Mouse (Mus musculus): ENCODE data around the gene Lap3.

Lap3 gene

GRCm38 (mm10) chr5:45496042-45496441 is 2.9 kb downstream of the Lap3 start:
- no peak for DNase-seq (ENCODE audit: low spot score)

- DNase-seq (ENCODE audit: low spot score): no peak
These were observed 3.3 kb downstream of the Lap3 start for GRCm38 (mm10) chr5:45496479-45496878.

GRCm38 (mm10) chr5:45496930-45497550 is 3.9 kb downstream of the Lap3 start:
- DNase-seq (ENCODE audit: low spot score): no peak

GRCm38 (mm10) chr5:45497564-45497963 is 4.4 kb downstream of the Lap3 start:
- DNase-seq (ENCODE audit: low spot score): no peak

- no peak for DNase-seq (ENCODE audit: low spot score)
These were observed 16.9 kb downstream of the Lap3 start for GRCm38 (mm10) chr5:45510071-45510470.

- no peak for DNase-seq (ENCODE audit: low spot score)
These were observed 19.7 kb downstream of the Lap3 start for GRCm38 (mm10) chr5:45512908-45513307.

GRCm38 (mm10) chr5:45513511-45513910 is 20.3 kb downstream of the Lap3 start:
- DNase-seq (ENCODE audit: low spot score): no peak

- DNase-seq (ENCODE audit: low spot score): no peak
These were observed 21.4 kb downstream of the Lap3 start for GRCm38 (mm10) chr5:45514599-45514998.

- DNase-seq (ENCODE audit: low spot score): no peak
These were observed 22.1 kb downstream of the Lap3 start for GRCm38 (mm10) chr5:45515151-45515743.

- DNase-seq (ENCODE audit: low spot score): peak; percentile 94
These were observed 27.0 kb downstream of the Lap3 start, which contains the start of gene Med28 for GRCm38 (mm10) chr5:45519960-45520808. Gene Med28 (plus strand): TSS chr5:45520229.

- DNase-seq (ENCODE audit: low spot score): no peak
These were observed 27.6 kb downstream of the Lap3 start for GRCm38 (mm10) chr5:45520809-45521110.

GRCm38 (mm10) chr5:45521601-45522000 is 28.4 kb downstream of the Lap3 start:
- DNase-seq (ENCODE audit: low spot score): no peak

- no peak for DNase-seq (ENCODE audit: low spot score)
These were observed 31.9 kb downstream of the Lap3 start for GRCm38 (mm10) chr5:45525101-45525500.

- no peak for DNase-seq (ENCODE audit: low spot score)
These were observed 33.2 kb downstream of the Lap3 start for GRCm38 (mm10) chr5:45526338-45526737.

- peak; percentile 13 for DNase-seq (ENCODE audit: low spot score)
These were observed 36.5 kb downstream of the Lap3 start for GRCm38 (mm10) chr5:45529696-45530095.

GRCm38 (mm10) chr5:45534319-45535098 is 41.3 kb downstream of the Lap3 start:
- peak; percentile 29 for DNase-seq (ENCODE audit: low spot score)

- no peak for DNase-seq (ENCODE audit: low spot score)
These were observed 42.0 kb downstream of the Lap3 start for GRCm38 (mm10) chr5:45535177-45535576.

- no peak for DNase-seq (ENCODE audit: low spot score)
These were observed 46.3 kb downstream of the Lap3 start for GRCm38 (mm10) chr5:45539502-45539901.

- DNase-seq (ENCODE audit: low spot score): no peak
These were observed 50.2 kb downstream of the Lap3 start for GRCm38 (mm10) chr5:45543374-45543773.

GRCm38 (mm10) chr5:45549586-45549985 is 56.4 kb downstream of the Lap3 start:
- no peak for DNase-seq (ENCODE audit: low spot score)

Measured in ovary, postnatal 14 days (tissue).